Mouse (Mus musculus) neural tube, embryonic 15.5 days (tissue): Measurements from ENCODE around the gene Gm4871. TPM values are rescaled to one million over a fixed set of nuclear protein-coding genes. Genes with fewer than 3 reads are reported as not detected.
"Not testable (repeated sequence)": the region's sequence is repeated elsewhere in the genome, so short reads cannot be mapped to it uniquely, and the experiment has no call there.

Source experiments
- ATAC-seq: fragments of 200-750 bp; cut with Nextera tagmentation; 2 replicates; pipeline ENCODE4 v1.8.0; 2017; ENCODE audit warnings: mild to moderate bottlenecking, moderate TSS enrichment, moderate library complexity; ENCODE audit not compliant: low FRiP score
- H3K27ac ChIP-seq: fragments of 300-500 bp; sonication (generic); replicated peaks from 2 replicates; pipeline ENCODE4 v1.5.1; 2015; ENCODE audit warnings: mild to moderate bottlenecking, inconsistent platforms
- H3K27me3 ChIP-seq: fragments of 300-500 bp; sonication (generic); replicated peaks from 2 replicates; pipeline ENCODE4 v1.6.1; 2015; ENCODE audit warnings: inconsistent platforms
- H3K36me3 ChIP-seq: fragments of 300-500 bp; sonication (generic); 2 replicates; pipeline ENCODE4 v1.6.1; 2015; ENCODE audit warnings: inconsistent platforms
- H3K4me1 ChIP-seq: fragments of 300-500 bp; sonication (generic); 2 replicates; pipeline ENCODE4 v1.6.1; 2015; ENCODE audit warnings: inconsistent platforms
- H3K4me2 ChIP-seq: fragments of 300-500 bp; sonication (generic); 2 replicates; pipeline ENCODE4 v1.6.1; 2015; ENCODE audit warnings: inconsistent platforms, mild to moderate bottlenecking, moderate library complexity
- H3K4me3 ChIP-seq: fragments of 300-500 bp; sonication (generic); replicated peaks from 2 replicates; pipeline ENCODE4 v1.5.1; 2015; ENCODE audit warnings: mild to moderate bottlenecking, inconsistent platforms
- H3K9ac ChIP-seq: fragments of 300-500 bp; sonication (generic); replicated peaks from 2 replicates; pipeline ENCODE4 v1.6.1; 2015; ENCODE audit warnings: mild to moderate bottlenecking, inconsistent platforms
- H3K9me3 ChIP-seq: fragments of 300-500 bp; sonication (generic); replicated peaks from 2 replicates; pipeline ENCODE4 v1.6.1; 2016; ENCODE audit warnings: inconsistent platforms
- WGBS: fragments of 180-500 bp; shearing (Covaris S2); methylation state at CpG from one replicate; pipeline ENCODE4 v1.1.7; 2015; ENCODE audit warnings: mixed read lengths; 5-methylcytosine and 5-hydroxymethylcytosine counted together
- polyA plus RNA-seq: library from polyadenylated mRNA; unstranded; fragments of >200 nt; fragmentation: Nextera tagmentation; extraction: Ambion mirVana; gene quantifications from 2 replicates; pipeline ENCODE4 v1.2.1, GENCODE M21; 2015

The Gm4871 gene
- polyA plus RNA-seq = not detected in 2 replicates

GRCm38 (mm10) chr5:145032391-145032790, at the start of gene Gm4871:
TSS of gene Gm4871 (minus strand) at chr5:145032754.
- H3K9ac ChIP-seq, H3K4me1 ChIP-seq, H3K27ac ChIP-seq, H3K9me3 ChIP-seq, ATAC-seq, H3K4me2 ChIP-seq, H3K4me3 ChIP-seq, H3K36me3 ChIP-seq, H3K27me3 ChIP-seq: not testable (repeated sequence)
- 75% methylated on average over 5 of the region's 5 CpGs for WGBS

- peaks cover 18% of the 10 kb centered on the region for H3K4me1 ChIP-seq
- 89% methylated on average over 10 of the region's 10 CpGs for WGBS
Observed at GRCm38 (mm10) chr5:145081866-145082613, 49.5 kb upstream of the Gm4871 start.

GRCm38 (mm10) chr5:145075081-145075480, 42.5 kb upstream of the Gm4871 start:
- Histone ChIP-seq H3K27ac (no peak overlapping the region), H3K4me2 (no peak overlapping the region), H3K4me1 (no peaks in the 10 kb centered on the region), H3K36me3 (no peaks in the 10 kb centered on the region), H3K4me3 (no peak overlapping the region), H3K9me3 (no peaks in the 10 kb centered on the region), H3K9ac (no peak overlapping the region), H3K27me3 (no peaks in the 10 kb centered on the region)
- 56% methylated on average over 3 of the region's 3 CpGs for WGBS
- no peak for ATAC-seq

More at GRCm38 (mm10) chr5:145081866-145082613, 49.5 kb upstream of the Gm4871 start:
- Histone ChIP-seq H3K27ac (no peak overlapping the region), H3K36me3 (0 out of 2 replicates have a peak, but pooled peaks cover 3% of the 10 kb centered on the region), H3K27me3 (no peaks in the 10 kb centered on the region), H3K9me3 (no peaks in the 10 kb centered on the region), H3K4me3 (no peak overlapping the region), H3K4me2 (no peak overlapping the region), H3K9ac (no peak overlapping the region)
- no peak for ATAC-seq

GRCm38 (mm10) chr5:145071342-145071741, 38.8 kb upstream of the Gm4871 start:
- Histone ChIP-seq H3K9ac (no peak overlapping the region), H3K27me3 (no peaks in the 10 kb centered on the region), H3K4me1 (no peaks in the 10 kb centered on the region), H3K36me3 (no peaks in the 10 kb centered on the region), H3K4me2 (no peak overlapping the region), H3K9me3 (no peaks in the 10 kb centered on the region), H3K27ac (no peak overlapping the region), H3K4me3 (no peak overlapping the region)
- ATAC-seq = no peak
- 52% methylated on average over 6 of the region's 6 CpGs for WGBS

GRCm38 (mm10) chr5:145069707-145070106, 37.2 kb upstream of the Gm4871 start:
- H3K4me2 ChIP-seq = no peak overlapping the region
- no peak overlapping the region for H3K4me3 ChIP-seq
- H3K27me3 ChIP-seq = no peaks in the 10 kb centered on the region
- no peak overlapping the region for H3K27ac ChIP-seq
- no peak for ATAC-seq
- H3K9me3 ChIP-seq = no peaks in the 10 kb centered on the region
- no peak overlapping the region for H3K9ac ChIP-seq
- under 1% methylated on average over 5 of the region's 5 CpGs for WGBS
- H3K4me1 ChIP-seq = no peaks in the 10 kb centered on the region
- no peaks in the 10 kb centered on the region for H3K36me3 ChIP-seq

- whole genome bisulfite sequencing = 63% methylated on average over 3 of the region's 3 CpGs
- H3K36me3 ChIP-seq = no peaks in the 10 kb centered on the region
- H3K27ac ChIP-seq = no peak overlapping the region
- no peaks in the 10 kb centered on the region for H3K9me3 ChIP-seq
- ATAC-seq = no peak
- H3K9ac ChIP-seq = no peak overlapping the region
- H3K27me3 ChIP-seq = no peaks in the 10 kb centered on the region
- H3K4me3 ChIP-seq = no peak overlapping the region
- H3K4me2 ChIP-seq = no peak overlapping the region
- no peaks in the 10 kb centered on the region for H3K4me1 ChIP-seq
Observed at GRCm38 (mm10) chr5:145068863-145069262, 36.3 kb upstream of the Gm4871 start.

- no peak overlapping the region for H3K9ac ChIP-seq
- no peaks in the 10 kb centered on the region for H3K36me3 ChIP-seq
- no peaks in the 10 kb centered on the region for H3K4me1 ChIP-seq
- no peaks in the 10 kb centered on the region for H3K27me3 ChIP-seq
- no peak overlapping the region for H3K27ac ChIP-seq
- 82% methylated on average over 1 of the region's 1 CpGs for WGBS
- no peaks in the 10 kb centered on the region for H3K9me3 ChIP-seq
- no peak overlapping the region for H3K4me2 ChIP-seq
- no peak for ATAC-seq
- no peak overlapping the region for H3K4me3 ChIP-seq
Observed at GRCm38 (mm10) chr5:145064765-145065340, 32.3 kb upstream of the Gm4871 start.

- no peaks in the 10 kb centered on the region for H3K27me3 ChIP-seq
- H3K36me3 ChIP-seq = no peaks in the 10 kb centered on the region
- 87% methylated on average over 2 of the region's 2 CpGs for WGBS
- no peak overlapping the region for H3K4me2 ChIP-seq
- no peak overlapping the region for H3K9ac ChIP-seq
- H3K4me3 ChIP-seq = no peak overlapping the region
- H3K27ac ChIP-seq = no peak overlapping the region
- H3K9me3 ChIP-seq = no peaks in the 10 kb centered on the region
- no peak for ATAC-seq
- no peaks in the 10 kb centered on the region for H3K4me1 ChIP-seq
Observed at GRCm38 (mm10) chr5:145059524-145059923, 27.0 kb upstream of the Gm4871 start.

- H3K4me1 ChIP-seq = no peaks in the 10 kb centered on the region
- no peaks in the 10 kb centered on the region for H3K36me3 ChIP-seq
- no peaks in the 10 kb centered on the region for H3K27me3 ChIP-seq
- 94% methylated on average over 7 of the region's 7 CpGs for WGBS
- H3K9ac ChIP-seq = no peak overlapping the region
- no peak overlapping the region for H3K4me3 ChIP-seq
- no peaks in the 10 kb centered on the region for H3K9me3 ChIP-seq
- no peak for ATAC-seq
- no peak overlapping the region for H3K4me2 ChIP-seq
- no peak overlapping the region for H3K27ac ChIP-seq
Observed at GRCm38 (mm10) chr5:145058722-145059121, 26.2 kb upstream of the Gm4871 start.

GRCm38 (mm10) chr5:145057907-145058306, 25.4 kb upstream of the Gm4871 start:
- no peaks in the 10 kb centered on the region for H3K4me1 ChIP-seq
- 73% methylated on average over 8 of the region's 8 CpGs for WGBS
- no peak for ATAC-seq

GRCm38 (mm10) chr5:145054187-145054586, 21.6 kb upstream of the Gm4871 start:
- H3K36me3 ChIP-seq, H3K27me3 ChIP-seq, ATAC-seq, H3K27ac ChIP-seq, H3K4me1 ChIP-seq, H3K4me2 ChIP-seq, H3K4me3 ChIP-seq, H3K9me3 ChIP-seq, H3K9ac ChIP-seq: not testable (repeated sequence)
- WGBS = 85% methylated on average over 3 of the region's 3 CpGs

More at GRCm38 (mm10) chr5:145057907-145058306, 25.4 kb upstream of the Gm4871 start:
- no peak overlapping the region for H3K9ac ChIP-seq
- H3K4me2 ChIP-seq = no peak overlapping the region
- no peaks in the 10 kb centered on the region for H3K36me3 ChIP-seq
- H3K27ac ChIP-seq = no peak overlapping the region
- H3K27me3 ChIP-seq = no peaks in the 10 kb centered on the region
- no peaks in the 10 kb centered on the region for H3K9me3 ChIP-seq
- no peak overlapping the region for H3K4me3 ChIP-seq

- H3K4me1 ChIP-seq, H3K9ac ChIP-seq, H3K9me3 ChIP-seq, ATAC-seq, H3K4me3 ChIP-seq, H3K4me2 ChIP-seq, H3K36me3 ChIP-seq, H3K27me3 ChIP-seq, H3K27ac ChIP-seq: not testable (repeated sequence)
- WGBS = 83% methylated on average over 3 of the region's 3 CpGs
Observed at GRCm38 (mm10) chr5:145042690-145043089, 10.1 kb upstream of the Gm4871 start, which contains the start of gene 1700018F24Rik. TSS of gene 1700018F24Rik (plus strand) at chr5:145042990.
